Mouse (Mus musculus) limb, embryonic 15.5 days (tissue): Measurements from ENCODE around the gene Chd5. TPM values are rescaled to one million over a fixed set of nuclear protein-coding genes. Genes with fewer than 3 reads are reported as not detected.

Source experiments
- ATAC-seq: fragments of 200-750 bp; cut with Nextera tagmentation; 2 replicates; pipeline ENCODE4 v1.8.0; 2017; ENCODE audit warnings: low read depth, moderate TSS enrichment; ENCODE audit not compliant: insufficient number of reproducible peaks, low FRiP score, low TSS enrichment
- H3K27ac ChIP-seq: fragments of 300-500 bp; sonication (generic); 2 replicates; pipeline ENCODE4 v1.5.1; 2015; ENCODE audit warnings: moderate library complexity, mild to moderate bottlenecking, inconsistent platforms
- H3K27me3 ChIP-seq: fragments of 300-500 bp; sonication (generic); 2 replicates; pipeline ENCODE4 v1.6.1; 2015; ENCODE audit warnings: inconsistent platforms
- H3K36me3 ChIP-seq: fragments of 300-500 bp; sonication (generic); 2 replicates; pipeline ENCODE4 v1.6.1; 2015; ENCODE audit warnings: inconsistent platforms
- H3K4me1 ChIP-seq: fragments of 300-500 bp; sonication (generic); 2 replicates; pipeline ENCODE4 v1.6.1; 2015; ENCODE audit warnings: inconsistent platforms
- H3K4me2 ChIP-seq: fragments of 300-500 bp; sonication (generic); 2 replicates; pipeline ENCODE4 v1.6.1; 2015; ENCODE audit warnings: mild to moderate bottlenecking, inconsistent platforms
- H3K4me3 ChIP-seq: fragments of 300-500 bp; sonication (generic); 2 replicates; pipeline ENCODE4 v1.5.1; 2015; ENCODE audit warnings: mild to moderate bottlenecking, inconsistent platforms
- H3K9ac ChIP-seq: fragments of 300-500 bp; sonication (generic); 2 replicates; pipeline ENCODE4 v1.6.1; 2015; ENCODE audit warnings: inconsistent platforms
- H3K9me3 ChIP-seq: fragments of 300-500 bp; sonication (generic); 2 replicates; pipeline ENCODE4 v1.6.1; 2016; ENCODE audit warnings: inconsistent platforms
- WGBS: fragments of 180-500 bp; shearing (Covaris S2); methylation state at CpG from one replicate; pipeline ENCODE4 v1.1.7; 2015; 5-methylcytosine and 5-hydroxymethylcytosine counted together
- polyA plus RNA-seq: library from polyadenylated mRNA; unstranded; fragments of >200 nt; fragmentation: Nextera tagmentation; extraction: Ambion mirVana; gene quantifications from 2 replicates; pipeline ENCODE4 v1.2.1, GENCODE M21; 2015

Chd5 gene
- polyA plus RNA-seq, 1 experiment from 2014 or later, result 0.63 TPM

DNA sequence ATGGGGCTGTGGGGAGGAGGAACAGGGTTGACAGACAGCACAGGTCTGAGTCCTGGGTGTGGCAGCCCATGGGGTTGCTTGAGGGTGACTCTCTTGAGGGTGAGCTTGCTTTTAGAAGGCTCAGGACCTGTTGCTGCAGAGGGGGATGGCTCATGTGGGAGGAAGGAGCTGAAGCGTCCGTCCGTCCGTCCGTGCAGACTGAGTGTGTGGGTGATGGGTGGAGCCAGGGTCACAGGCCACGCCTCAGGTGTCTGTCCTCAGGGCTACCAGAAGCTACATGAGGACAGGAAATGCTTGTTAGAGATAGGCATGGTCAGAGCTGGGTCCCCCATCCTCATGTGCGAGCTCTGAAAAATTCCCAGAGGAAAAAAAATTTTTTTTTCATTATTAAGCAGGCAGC lies 6.2 kb downstream of the Chd5 start:
- Histone ChIP-seq H3K27me3 (peaks cover 76% of the 10 kb centered on the region), H3K9me3 (no peaks in the 10 kb centered on the region), H3K36me3 (no peaks in the 10 kb centered on the region), H3K4me3 (no peak overlapping the region), H3K27ac (no peak overlapping the region), H3K4me1 (peaks cover 8% of the 10 kb centered on the region), H3K4me2 (no peak overlapping the region), H3K9ac (no peak overlapping the region)
- ATAC-seq, result no peak
- 64% methylated on average over 7 of the region's 7 CpGs for WGBS

DNA sequence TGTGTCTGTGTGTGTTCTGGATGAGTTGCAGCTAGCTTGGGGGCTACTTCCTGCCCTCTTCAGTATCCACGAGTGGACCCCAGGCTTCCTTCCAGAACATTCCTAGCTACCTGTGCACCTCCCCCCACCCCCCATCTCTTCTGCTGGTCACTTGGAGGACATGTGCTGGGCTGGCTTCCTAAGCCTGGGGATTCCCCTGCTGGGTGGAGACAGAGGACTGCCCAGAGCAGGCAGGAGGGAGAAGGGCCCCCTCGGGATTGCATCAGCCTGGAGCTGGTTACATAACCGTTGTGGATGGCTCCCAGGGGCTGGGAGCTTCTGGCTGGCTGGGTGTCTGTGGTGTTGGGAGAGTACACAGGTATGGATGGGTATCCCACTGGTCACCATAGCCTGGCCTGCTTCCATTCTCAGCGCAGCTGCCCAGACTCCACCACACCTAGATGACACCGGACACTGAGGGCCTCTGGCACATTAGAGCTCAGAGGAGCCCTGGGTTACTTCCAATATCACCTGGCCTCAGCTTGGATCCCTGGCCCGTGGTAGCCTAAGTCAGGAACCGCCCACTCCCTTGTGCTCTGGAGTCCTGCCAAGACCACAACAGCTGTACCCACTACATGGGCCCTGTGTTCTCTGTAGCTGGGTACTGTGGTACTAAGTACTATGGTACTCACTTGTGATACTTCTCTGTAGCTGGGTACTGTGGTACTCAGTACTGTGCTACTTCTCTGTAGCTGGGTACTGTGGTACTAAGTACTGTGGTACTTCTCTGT lies 6.9 kb downstream of the Chd5 start:
- Histone ChIP-seq H3K27me3 (peaks cover 75% of the 10 kb centered on the region), H3K36me3 (no peaks in the 10 kb centered on the region), H3K9ac (no peak overlapping the region), H3K27ac (no peak overlapping the region), H3K4me1 (0 out of 2 replicates have a peak, but pooled peaks cover 11% of the 10 kb centered on the region), H3K9me3 (no peaks in the 10 kb centered on the region), H3K4me3 (no peak overlapping the region), H3K4me2 (no peak overlapping the region)
- WGBS, result 44% methylated on average over 7 of the region's 7 CpGs
- ATAC-seq, result no peak; the same call in 1 of the 2 replicates

DNA sequence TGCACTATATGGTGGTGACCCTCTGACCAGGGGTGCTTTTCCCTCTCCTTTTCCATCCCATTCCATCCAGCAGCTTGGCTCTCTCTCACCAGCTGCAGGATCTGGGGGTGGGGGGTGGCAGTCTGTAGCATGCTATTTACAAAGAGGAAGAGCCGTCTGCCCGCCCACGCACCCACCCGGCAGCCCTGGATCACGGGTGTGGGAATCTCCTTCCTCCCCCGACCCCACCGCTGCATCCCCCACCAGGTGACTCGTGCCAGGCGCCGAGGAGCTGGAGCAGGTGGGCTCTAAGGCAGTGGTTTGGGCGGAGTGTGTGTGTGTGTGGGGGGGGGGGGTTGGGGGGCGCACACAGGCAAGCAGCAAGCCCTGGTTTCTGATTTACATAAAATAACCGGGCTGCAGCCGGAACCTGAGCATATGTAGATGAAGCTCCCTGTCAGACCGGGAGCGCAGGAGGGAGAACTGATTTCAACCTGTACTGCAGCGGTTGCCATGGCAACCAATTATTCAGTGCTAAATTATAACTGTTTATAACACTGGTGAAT lies 11.5 kb downstream of the Chd5 start:
- peaks cover 56% of the 10 kb centered on the region for H3K27me3 ChIP-seq

DNA sequence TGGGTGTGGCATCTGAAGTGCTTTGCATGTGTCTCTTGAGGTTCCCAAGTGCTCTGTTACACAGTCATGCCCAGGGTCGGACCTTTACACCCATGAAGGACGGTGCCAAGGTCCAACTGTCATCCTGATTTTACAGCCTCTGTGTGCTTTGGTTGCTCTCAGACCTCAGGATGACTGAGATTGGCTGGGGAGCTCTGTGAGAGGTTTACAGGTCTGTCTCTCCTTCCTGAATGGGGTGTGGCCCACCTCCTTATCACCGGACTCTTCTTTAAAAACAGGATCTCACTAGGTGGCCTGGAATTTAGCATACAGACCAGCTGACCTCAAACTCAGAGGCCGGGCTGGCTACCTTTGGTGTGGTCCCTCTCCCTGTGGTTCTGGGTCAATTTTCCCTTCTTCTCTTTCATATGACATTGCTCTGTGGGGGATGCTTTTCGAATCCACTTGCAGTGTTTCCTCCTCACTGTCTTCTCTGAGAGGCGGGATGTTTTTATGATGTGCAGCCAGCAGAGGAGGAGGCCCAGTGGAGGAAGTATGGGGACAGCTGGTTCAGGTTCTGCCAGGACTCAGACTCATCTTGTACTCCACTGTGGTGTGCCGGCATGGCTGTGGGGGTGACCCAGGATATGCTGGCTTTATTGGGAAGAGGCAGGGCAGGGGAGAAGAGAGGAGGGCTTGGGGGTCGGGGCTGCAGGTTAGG lies 12.4 kb downstream of the Chd5 start:
- WGBS, result 25% methylated on average over 8 of the region's 8 CpGs
- no peak overlapping the region for H3K27ac ChIP-seq
- peaks cover 56% of the 10 kb centered on the region for H3K27me3 ChIP-seq
- no peak overlapping the region for H3K4me2 ChIP-seq
- 0 out of 2 replicates have a peak, but pooled peaks cover 4% of the 10 kb centered on the region for H3K4me1 ChIP-seq
- H3K36me3 ChIP-seq, result no peaks in the 10 kb centered on the region
- no peak overlapping the region for H3K4me3 ChIP-seq
- H3K9ac ChIP-seq, result no peak overlapping the region
- no peaks in the 10 kb centered on the region for H3K9me3 ChIP-seq
- ATAC-seq, result no peak

More for the DNA sequence above, 11.5 kb downstream of the Chd5 start:
- Histone ChIP-seq H3K9me3 (no peaks in the 10 kb centered on the region), H3K4me2 (no peak overlapping the region), H3K4me3 (no peak overlapping the region), H3K9ac (no peak overlapping the region), H3K4me1 (0 out of 2 replicates have a peak, but pooled peaks cover 4% of the 10 kb centered on the region), H3K27ac (no peak overlapping the region), H3K36me3 (no peaks in the 10 kb centered on the region)
- WGBS, result 10% methylated on average over 16 of the region's 17 CpGs
- ATAC-seq, result no peak

DNA sequence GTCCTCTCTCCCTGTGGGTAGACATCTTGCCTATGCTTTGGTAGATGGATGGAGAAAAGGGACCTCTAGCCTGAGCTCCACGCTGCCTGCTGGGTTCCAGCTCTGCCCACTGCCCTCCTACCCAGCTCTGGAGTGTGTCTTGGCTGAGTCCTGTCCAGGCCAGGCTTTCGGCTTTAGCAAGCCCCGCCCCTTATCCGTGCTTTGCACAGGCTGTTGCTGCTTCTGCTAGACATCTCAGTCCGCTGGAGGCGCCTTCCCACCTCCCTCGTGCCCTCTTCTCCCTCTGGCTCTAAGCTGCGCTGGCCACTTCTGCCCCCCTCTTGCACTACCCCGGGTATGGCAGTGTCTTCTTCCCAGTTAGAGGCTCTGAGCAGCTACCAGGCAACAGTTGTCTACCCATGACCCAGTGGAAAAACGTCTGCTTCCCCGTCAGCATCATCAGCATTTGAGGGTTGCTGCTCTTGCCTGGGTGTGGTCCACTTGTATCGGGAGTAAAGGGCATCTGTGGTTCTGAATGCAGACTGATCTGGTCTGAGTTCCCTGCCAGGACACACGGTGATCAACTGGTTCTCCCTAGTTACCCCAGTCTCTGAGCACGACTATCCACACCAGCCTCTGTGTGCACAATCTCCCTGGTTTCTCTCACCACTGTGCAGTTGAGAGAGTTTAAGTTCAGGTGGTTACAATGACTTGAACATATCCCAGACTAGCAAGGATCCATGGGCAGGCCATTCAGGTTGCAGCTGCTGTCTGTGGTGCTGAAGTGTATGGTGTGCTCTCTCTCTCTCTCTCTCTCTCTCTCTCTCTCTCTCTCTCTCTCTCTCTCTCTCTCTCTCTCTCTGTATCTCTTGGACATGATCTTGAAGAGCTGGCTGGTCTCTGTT lies 13.2 kb downstream of the Chd5 start:
- ATAC-seq, result no peak
- no peaks in the 10 kb centered on the region for H3K9me3 ChIP-seq
- H3K4me2 ChIP-seq, result no peak overlapping the region
- no peak overlapping the region for H3K27ac ChIP-seq
- no peak overlapping the region for H3K4me3 ChIP-seq
- 11% methylated on average over 14 of the region's 14 CpGs for WGBS
- no peak overlapping the region for H3K9ac ChIP-seq
- peaks cover 53% of the 10 kb centered on the region for H3K27me3 ChIP-seq
- H3K4me1 ChIP-seq, result 0 out of 2 replicates have a peak, but pooled peaks cover 4% of the 10 kb centered on the region
- no peaks in the 10 kb centered on the region for H3K36me3 ChIP-seq

- H3K27me3 ChIP-seq, result peaks cover 38% of the 10 kb centered on the region
- no peaks in the 10 kb centered on the region for H3K36me3 ChIP-seq
- H3K9ac ChIP-seq, result no peak overlapping the region
- H3K4me2 ChIP-seq, result no peak overlapping the region
- H3K27ac ChIP-seq, result no peak overlapping the region
- no peak for ATAC-seq
- 0 out of 2 replicates have a peak, but pooled peaks cover 4% of the 10 kb centered on the region for H3K4me1 ChIP-seq
- WGBS, result 70% methylated on average over 14 of the region's 14 CpGs
- no peaks in the 10 kb centered on the region for H3K9me3 ChIP-seq
- no peak overlapping the region for H3K4me3 ChIP-seq
These were observed 15.6 kb downstream of the Chd5 start for GRCm38 (mm10) chr4:152353886-152354637.

DNA sequence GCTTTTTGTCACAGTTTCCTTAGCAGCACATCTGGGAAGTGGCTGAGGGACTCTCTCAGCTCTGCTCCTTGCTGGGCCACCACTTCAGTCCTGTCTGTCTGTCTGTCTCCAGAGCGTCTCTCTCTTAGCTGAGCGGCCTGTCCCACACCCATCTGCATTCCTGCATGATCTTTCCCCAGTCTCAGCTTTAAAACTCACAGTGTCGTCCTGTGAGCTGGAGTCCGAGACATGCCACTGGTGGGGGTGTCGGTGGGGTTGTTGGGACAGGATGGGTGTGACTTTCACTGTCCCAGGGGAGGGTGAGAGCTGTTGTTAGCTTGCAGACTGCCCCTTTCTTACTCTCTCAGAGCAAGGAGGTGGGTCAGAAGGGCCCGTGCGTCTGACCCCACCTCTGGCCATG lies 17.2 kb downstream of the Chd5 start:
- H3K36me3 ChIP-seq, result no peaks in the 10 kb centered on the region
- no peak overlapping the region for H3K4me2 ChIP-seq
- H3K4me1 ChIP-seq, result peaks cover 3% of the 10 kb centered on the region
- H3K9me3 ChIP-seq, result no peaks in the 10 kb centered on the region
- no peak overlapping the region for H3K4me3 ChIP-seq
- H3K27me3 ChIP-seq, result peaks cover 36% of the 10 kb centered on the region
- no peak for ATAC-seq
- no peak overlapping the region for H3K27ac ChIP-seq
- WGBS, result 69% methylated on average over 7 of the region's 7 CpGs
- no peak overlapping the region for H3K9ac ChIP-seq

GRCm38 (mm10) chr4:152359700-152360099 lies 21.2 kb downstream of the Chd5 start:
- no peak overlapping the region for H3K27ac ChIP-seq
- H3K27me3 ChIP-seq, result peaks cover 25% of the 10 kb centered on the region
- ATAC-seq, result no peak
- WGBS, result 7% methylated on average over 11 of the region's 11 CpGs
- H3K36me3 ChIP-seq, result no peaks in the 10 kb centered on the region
- H3K4me3 ChIP-seq, result no peak overlapping the region
- H3K9ac ChIP-seq, result no peak overlapping the region
- no peaks in the 10 kb centered on the region for H3K9me3 ChIP-seq
- peaks cover 8% of the 10 kb centered on the region for H3K4me1 ChIP-seq
- H3K4me2 ChIP-seq, result no peak overlapping the region

DNA sequence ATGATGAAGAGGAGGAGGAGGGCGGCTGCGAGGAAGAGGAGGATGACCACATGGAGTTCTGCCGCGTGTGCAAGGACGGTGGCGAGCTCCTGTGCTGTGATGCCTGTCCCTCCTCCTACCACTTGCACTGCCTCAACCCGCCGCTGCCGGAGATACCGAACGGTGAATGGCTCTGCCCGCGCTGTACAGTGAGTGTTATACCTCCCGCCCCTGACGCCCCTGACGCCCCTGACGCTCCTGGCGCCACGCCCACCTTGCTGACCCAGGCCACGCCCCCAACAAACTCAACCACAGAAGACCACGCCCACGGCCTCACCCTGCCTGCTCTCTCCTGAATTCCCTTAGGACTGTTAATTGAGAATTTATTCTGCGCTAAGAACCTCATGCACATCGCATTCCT lies 22.4 kb downstream of the Chd5 start:
- Histone ChIP-seq H3K4me1 (peaks cover 8% of the 10 kb centered on the region), H3K27me3 (peaks cover 25% of the 10 kb centered on the region), H3K27ac (no peak overlapping the region), H3K4me3 (no peak overlapping the region), H3K36me3 (no peaks in the 10 kb centered on the region), H3K9ac (no peak overlapping the region), H3K4me2 (peak overlapping the region; percentile 29), H3K9me3 (no peaks in the 10 kb centered on the region)
- no peak for ATAC-seq
- 1% methylated on average over 24 of the region's 24 CpGs for whole genome bisulfite sequencing

DNA sequence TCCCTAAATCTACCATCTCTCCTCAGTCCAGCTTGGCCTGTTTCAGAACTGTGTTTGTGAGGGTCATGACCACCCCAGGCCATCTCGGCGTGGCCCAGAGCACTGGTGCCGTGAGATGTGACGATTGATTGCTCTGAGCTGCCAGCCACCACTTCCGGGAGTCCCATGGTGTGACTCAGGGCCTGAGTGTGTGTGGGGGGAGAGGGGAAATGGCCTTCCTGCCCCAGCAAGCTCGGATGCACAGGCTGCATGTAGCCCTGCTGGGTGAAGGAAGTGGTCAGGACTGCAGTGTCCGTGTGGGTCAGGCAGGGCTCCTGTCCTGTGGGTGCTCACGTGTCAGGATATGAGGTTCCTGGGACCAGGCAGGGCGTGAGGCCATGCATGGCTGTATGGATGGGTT lies 23.7 kb downstream of the Chd5 start:
- Histone ChIP-seq H3K27ac (no peak overlapping the region), H3K9me3 (no peaks in the 10 kb centered on the region), H3K4me2 (no peak overlapping the region), H3K9ac (no peak overlapping the region), H3K36me3 (no peaks in the 10 kb centered on the region), H3K4me1 (peaks cover 8% of the 10 kb centered on the region), H3K27me3 (peaks cover 25% of the 10 kb centered on the region), H3K4me3 (no peak overlapping the region)
- no peak for ATAC-seq
- WGBS, result 53% methylated on average over 9 of the region's 9 CpGs

- Histone ChIP-seq H3K27me3 (peaks cover 13% of the 10 kb centered on the region), H3K27ac (no peak overlapping the region), H3K9ac (no peak overlapping the region), H3K4me3 (no peak overlapping the region), H3K36me3 (no peaks in the 10 kb centered on the region), H3K9me3 (no peaks in the 10 kb centered on the region), H3K4me1 (peaks cover 8% of the 10 kb centered on the region), H3K4me2 (no peak overlapping the region)
- 72% methylated on average over 7 of the region's 7 CpGs for WGBS
- ATAC-seq, result no peak
These were observed 26.8 kb downstream of the Chd5 start for GRCm38 (mm10) chr4:152365228-152365627.
